Mouse (Mus musculus) stomach, postnatal 0 days (tissue): ENCODE data around the gene Srrm3. TPM values are rescaled to one million over a fixed set of nuclear protein-coding genes. Genes with fewer than 3 reads are reported as not detected.

Experiments
- ATAC-seq: fragments of 200-750 bp; cut with Nextera tagmentation; 2 replicates; pipeline ENCODE4 v1.8.0; 2017; ENCODE audit not compliant: low FRiP score, low TSS enrichment
- DNase-seq: peaks from one replicate; pipeline ENCODE4 v3.0.0-alpha.2; 2016; ENCODE audit warnings: low spot score
- H3K27ac ChIP-seq: fragments of 300-500 bp; sonication (generic); replicated peaks from 2 replicates; pipeline ENCODE4 v1.5.1; 2014; ENCODE audit warnings: mild to moderate bottlenecking, control low read depth
- H3K27me3 ChIP-seq: fragments of 300-500 bp; sonication (generic); 2 replicates; pipeline ENCODE4 v1.6.1; 2014; ENCODE audit warnings: low read length; ENCODE audit not compliant: control insufficient read depth, insufficient read depth
- H3K36me3 ChIP-seq: fragments of 300-500 bp; sonication (generic); 2 replicates; pipeline ENCODE4 v1.6.1; 2014; ENCODE audit warnings: low read length, mixed read lengths; ENCODE audit not compliant: control insufficient read depth, insufficient read depth
- H3K4me1 ChIP-seq: fragments of 300-500 bp; sonication (generic); replicated peaks from 2 replicates; pipeline ENCODE4 v1.6.1; 2014; ENCODE audit warnings: antibody characterized with exemption; ENCODE audit not compliant: control insufficient read depth, insufficient read depth
- H3K4me2 ChIP-seq: fragments of 300-500 bp; sonication (generic); replicated peaks from 2 replicates; pipeline ENCODE4 v1.6.1; 2014; ENCODE audit warnings: low read depth, mild to moderate bottlenecking, control low read depth, moderate library complexity
- H3K4me3 ChIP-seq: fragments of 300-500 bp; sonication (generic); 2 replicates; pipeline ENCODE4 v1.5.1; 2014; ENCODE audit warnings: low read depth, low read length, control low read depth
- H3K9ac ChIP-seq: fragments of 300-500 bp; sonication (generic); 2 replicates; pipeline ENCODE4 v1.6.1; 2014; ENCODE audit warnings: mild to moderate bottlenecking, low read length, control low read depth, mixed read lengths
- H3K9me3 ChIP-seq: fragments of 300-500 bp; sonication (generic); 2 replicates; pipeline ENCODE4 v1.6.1; 2016; ENCODE audit warnings: low read length; ENCODE audit not compliant: control insufficient read depth
- CTCF ChIP-seq: IDR thresholded peaks from 2 replicates; pipeline ENCODE4 v1.5.1; 2016; ENCODE audit warnings: antibody characterized with exemption, low read depth, mild to moderate bottlenecking, moderate library complexity
- EP300 ChIP-seq: optimal IDR thresholded peaks from 2 replicates; pipeline ENCODE3; 2016; ENCODE audit warnings: antibody characterized with exemption
- WGBS: fragments of 180-500 bp; shearing (Covaris S2); extraction: QIAGEN DNeasy Blood & Tissue Kit; methylation state at CpG from one replicate; pipeline ENCODE4 v1.1.7; 2014; 5-methylcytosine and 5-hydroxymethylcytosine counted together
- polyA plus RNA-seq: library from polyadenylated mRNA; unstranded; fragments of >200 nt; fragmentation: Nextera tagmentation; extraction: Ambion mirVana; gene quantifications from 2 replicates; pipeline ENCODE4 v1.2.1, GENCODE M21; 2015

Gene Srrm3
- polyA plus RNA-seq, 1 experiment from 2014 or later, result 0.67 TPM

- ATAC-seq, result peak; percentile 30; the same call in 1 of the 2 replicates
Observed at GRCm38 (mm10) chr5:135877831-135878231, 71.1 kb downstream of the Srrm3 start.

GRCm38 (mm10) chr5:135879449-135880158 is 72.9 kb downstream of the Srrm3 start:
- DNase-seq (peak; percentile 73), ATAC-seq (peak; percentile 83)
- no peak overlapping the region for H3K4me3 ChIP-seq
- H3K4me2 ChIP-seq, result no peak overlapping the region
- WGBS, result 18% methylated on average over 13 of the region's 13 CpGs
- peaks cover 7% of the 10 kb centered on the region; the same call in 1 of the 2 replicates for H3K4me1 ChIP-seq
- H3K27me3 ChIP-seq, result no peaks in the 10 kb centered on the region
- peak overlapping the region; percentile 77 for H3K27ac ChIP-seq
- no peak overlapping the region for H3K9ac ChIP-seq
- no peaks in the 10 kb centered on the region for H3K9me3 ChIP-seq
- TF ChIP-seq CTCF (no peak), EP300 (no peak)
- no peaks in the 10 kb centered on the region for H3K36me3 ChIP-seq

More at GRCm38 (mm10) chr5:135877831-135878231, 71.1 kb downstream of the Srrm3 start:
- no peaks in the 10 kb centered on the region for H3K9me3 ChIP-seq
- peak; percentile 53 for DNase-seq
- no peaks in the 10 kb centered on the region for H3K36me3 ChIP-seq
- peak overlapping the region; percentile 57 for H3K4me2 ChIP-seq
- TF ChIP-seq EP300 (no peak), CTCF (peak; percentile 78)
- no peaks in the 10 kb centered on the region for H3K27me3 ChIP-seq
- H3K27ac ChIP-seq, result peak overlapping the region; percentile 63
- 0 out of 2 replicates have a peak overlapping the region, but pooled peaks have one; percentile 18 for H3K9ac ChIP-seq
- peaks cover 7% of the 10 kb centered on the region; the same call in 1 of the 2 replicates for H3K4me1 ChIP-seq
- 2% methylated on average over 16 of the region's 16 CpGs for WGBS
- H3K4me3 ChIP-seq, result peak overlapping the region; percentile 31

GRCm38 (mm10) chr5:135884641-135885040 is 78.0 kb downstream of the Srrm3 start:
- 50% methylated on average over 6 of the region's 6 CpGs for WGBS
- no peak overlapping the region for H3K9ac ChIP-seq

GRCm38 (mm10) chr5:135887675-135888102 is 81.0 kb downstream of the Srrm3 start, which contains the start of gene Hspb1:
Gene Hspb1 (plus strand): TSS chr5:135887919.
- Histone ChIP-seq H3K9me3 (no peaks in the 10 kb centered on the region), H3K4me3 (peak within 1 kb of the TSS; percentile 55), H3K36me3 (no peaks in the 10 kb centered on the region), H3K27me3 (no peaks in the 10 kb centered on the region), H3K27ac (peak within 1 kb of the TSS; percentile 79), H3K4me1 (no peaks in the 10 kb centered on the region), H3K9ac (peak within 1 kb of the TSS; percentile 69), H3K4me2 (peak within 1 kb of the TSS; percentile 61)
- ATAC-seq (peak; percentile 83), DNase-seq (peak; percentile 77)
- WGBS, result 2% methylated on average over 24 of the region's 24 CpGs
- TF ChIP-seq CTCF (peak; percentile 19), EP300 (peak; percentile 74)

More at GRCm38 (mm10) chr5:135884641-135885040, 78.0 kb downstream of the Srrm3 start:
- Histone ChIP-seq H3K4me2 (no peak overlapping the region), H3K27ac (no peak overlapping the region), H3K27me3 (no peaks in the 10 kb centered on the region), H3K4me1 (no peaks in the 10 kb centered on the region), H3K36me3 (no peaks in the 10 kb centered on the region), H3K9me3 (no peaks in the 10 kb centered on the region), H3K4me3 (no peak overlapping the region)
- no peak for ATAC-seq
- TF ChIP-seq CTCF (no peak), EP300 (no peak)
- no peak for DNase-seq

GRCm38 (mm10) chr5:135888405-135889215 is 81.9 kb downstream of the Srrm3 start:
- ATAC-seq (peak; percentile 16; the same call in 1 of the 2 replicates), DNase-seq (peak; percentile 24)
- WGBS, result 4% methylated on average over 29 of the region's 30 CpGs
- peak overlapping the region; percentile 58 for H3K4me2 ChIP-seq
- TF ChIP-seq CTCF, result peak; percentile 23; the same call in 1 of the 2 replicates
- no peak for TF ChIP-seq EP300
- H3K27me3 ChIP-seq, result no peaks in the 10 kb centered on the region
- H3K36me3 ChIP-seq, result no peaks in the 10 kb centered on the region
- no peaks in the 10 kb centered on the region for H3K9me3 ChIP-seq
- peak overlapping the region; percentile 79 for H3K27ac ChIP-seq
- peak overlapping the region; percentile 69 for H3K9ac ChIP-seq
- peak overlapping the region; percentile 55 for H3K4me3 ChIP-seq
- H3K4me1 ChIP-seq, result no peaks in the 10 kb centered on the region
